Mouse (Mus musculus): ENCODE results near the gene Dhx58. TPM values are rescaled to one million over a fixed set of nuclear protein-coding genes. Genes with fewer than 3 reads are reported as not detected.

The Dhx58 gene
- 10 to 100 TPM; 41.4 to 43.8 TPM for total RNA-seq (2023)

DNA sequence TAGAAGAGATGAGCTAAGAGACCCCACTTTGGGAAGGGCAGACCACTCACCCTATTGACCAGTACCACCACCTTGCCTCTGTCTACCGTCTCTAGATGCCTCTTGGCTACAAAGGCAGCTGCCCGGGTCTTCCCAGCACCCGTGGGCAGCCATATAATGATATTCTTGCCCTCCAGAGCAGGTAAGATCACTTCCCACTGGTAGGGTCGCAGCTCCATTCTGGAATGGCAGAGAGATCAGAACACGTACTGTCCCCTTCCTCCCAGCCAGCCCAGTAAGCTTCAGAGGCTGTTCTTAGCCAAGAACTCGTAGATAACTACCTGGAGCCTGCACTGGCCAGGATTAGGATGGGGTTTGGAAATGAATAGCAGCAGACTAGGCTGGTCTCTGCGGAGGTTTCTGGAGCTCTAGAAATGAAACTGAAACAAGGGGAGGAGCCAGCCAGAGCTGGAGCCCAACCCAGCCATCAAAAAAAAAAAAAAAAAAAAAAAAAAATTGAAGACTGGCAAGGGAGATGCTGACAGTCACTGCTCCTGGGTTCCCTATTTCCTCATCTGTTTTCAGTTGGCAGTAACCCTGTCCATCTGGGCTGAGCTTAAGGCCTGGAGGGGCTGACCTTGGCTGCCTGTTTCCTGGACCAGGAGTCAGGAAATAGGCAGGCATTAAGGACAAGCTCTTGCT, at the start of gene Dhx58:
Gene Dhx58, minus strand, starts transcription at position 421 of the 681 bp plus-strand sequence.

GRCm38 (mm10) chr11:100738066-100738604, 34.1 kb upstream of the Dhx58 start, which contains the start of gene Rab5c:
TSS of gene Rab5c (minus strand) at chr11:100738215.

GRCm38 (mm10) chr11:100713735-100714533, 9.9 kb upstream of the Dhx58 start, which contains the start of gene Hspb9:
TSS of gene Hspb9 (plus strand) at chr11:100713850.

GRCm38 (mm10) chr11:100711783-100712615, 7.9 kb upstream of the Dhx58 start, which contains the start of gene Kat2a:
TSS of gene Kat2a (minus strand) at chr11:100712465.

GRCm38 (mm10) chr11:100692164-100692616, 11.9 kb downstream of the Dhx58 start, which contains the start of gene Zfp385c:
TSS of gene Zfp385c (minus strand) at chr11:100692455.

Other genes with a start within 250 kb of the Dhx58 start
- gene Klhl11, start 231.5 kb downstream of the Dhx58 start, total RNA-seq (2023), result 10 to 100 TPM; 14.6 to 16.6 TPM
- 100 to 1,000 TPM; 163 to 168 TPM for gene Acly, start 176.3 kb downstream of the Dhx58 start, total RNA-seq (2023)
- under 1 TPM; 0.27 to 0.39 TPM for gene Ttc25, start 158.7 kb downstream of the Dhx58 start, total RNA-seq (2023)
- gene Cnp, start 129.4 kb downstream of the Dhx58 start, total RNA-seq (2023), result 10 to 100 TPM; 24.0 to 27.3 TPM
- 100 to 1,000 TPM; 104 to 119 TPM for gene Nkiras2, start 85.0 kb downstream of the Dhx58 start, total RNA-seq (2023)
- 100 to 1,000 TPM; 248 to 252 TPM for gene Dnajc7, start 84.1 kb downstream of the Dhx58 start, total RNA-seq (2023)
- under 1 TPM; 0.29 to 0.67 TPM for gene Zfp385c, start 11.8 kb downstream of the Dhx58 start, total RNA-seq (2023)
- gene Kat2a, start 8.2 kb upstream of the Dhx58 start, total RNA-seq (2023), result 10 to 100 TPM; 28.8 to 29.9 TPM
- not detected for gene Hspb9, start 9.6 kb upstream of the Dhx58 start, total RNA-seq (2023)
- 100 to 1,000 TPM; 203 to 217 TPM for gene Rab5c, start 33.9 kb upstream of the Dhx58 start, total RNA-seq (2023)
- under 1 TPM; 0.18 to 0.33 TPM for gene Kcnh4, start 55.7 kb upstream of the Dhx58 start, total RNA-seq (2023)
- not detected for gene Hcrt, start 58.7 kb upstream of the Dhx58 start, total RNA-seq (2023)
- gene Ghdc, start 66.7 kb upstream of the Dhx58 start, total RNA-seq (2023), result 10 to 100 TPM in 1 of 2 experiments, 1 to 10 TPM in 1; 6.2 to 10.5 TPM
- 100 to 1,000 TPM; 118 to 127 TPM for gene Stat5b, start 146.5 kb upstream of the Dhx58 start, total RNA-seq (2023)
- 10 to 100 TPM; 58.0 to 67.4 TPM for gene Stat5a, start 155.1 kb upstream of the Dhx58 start, total RNA-seq (2023)
- 100 to 1,000 TPM; 339 to 367 TPM for gene Stat3, start 235.3 kb upstream of the Dhx58 start, total RNA-seq (2023)

Data from monocyte, adult 59 days (primary cell).